Mouse (Mus musculus) E14TG2a.4 (cell line): ENCODE data around the gene Cdc42ep1.

Experiments
- H3K27me3 ChIP-seq: 2 replicates; pipeline ENCODE4 v1.6.1; 2014; ENCODE audit warnings: low read length, control low read depth; ENCODE audit not compliant: insufficient read depth
- H3K36me3 ChIP-seq: 2 replicates; pipeline ENCODE4 v1.6.1; 2014; ENCODE audit warnings: low read length, control low read depth; ENCODE audit not compliant: insufficient read depth
- H3K4me1 ChIP-seq: replicated peaks from 2 replicates; pipeline ENCODE4 v1.6.1; 2014; ENCODE audit warnings: low read depth, low read length, control low read depth
- H3K4me3 ChIP-seq: replicated peaks from 2 replicates; pipeline ENCODE4 v1.5.1; 2014; ENCODE audit warnings: mild to moderate bottlenecking, low read length
- H3K9me3 ChIP-seq: 2 replicates; pipeline ENCODE4 v1.6.1; 2014; ENCODE audit warnings: low read length, control low read depth
- CTCF ChIP-seq: conservative IDR thresholded peaks from 2 replicates; pipeline ENCODE4 v1.5.1; 2014; ENCODE audit warnings: low read length
- NANOG ChIP-seq: IDR thresholded peaks from 2 replicates; pipeline ENCODE4 v1.6.1; 2014; ENCODE audit warnings: borderline replicate concordance, low read length, mixed read lengths
- POU5F1 ChIP-seq: IDR thresholded peaks from 2 replicates; pipeline ENCODE4 v1.6.1; 2014; ENCODE audit warnings: low read length, borderline replicate concordance

Cdc42ep1 gene

DNA sequence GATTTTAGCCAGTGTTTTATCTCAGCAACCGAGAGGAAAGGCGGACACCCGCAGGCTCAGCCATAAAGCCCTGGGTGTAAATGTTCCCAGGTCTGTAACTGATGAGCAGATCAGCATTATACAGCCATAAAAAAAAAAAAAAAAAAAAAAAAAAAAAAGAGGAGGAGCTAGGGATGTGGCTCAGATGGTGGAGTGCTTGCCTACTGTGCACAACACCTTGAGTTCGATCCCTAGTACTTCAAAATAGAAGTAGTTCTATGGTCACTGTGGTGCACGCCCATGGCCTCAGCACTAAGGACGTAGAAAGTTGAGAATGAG, 26.4 kb upstream of the Cdc42ep1 start:
- H3K9me3 ChIP-seq = no peaks in the 10 kb centered on the region
- H3K36me3 ChIP-seq = no peaks in the 10 kb centered on the region
- H3K4me1 ChIP-seq = peaks cover 27% of the 10 kb centered on the region
- no peak for TF ChIP-seq POU5F1
- no peak for TF ChIP-seq CTCF
- TF ChIP-seq NANOG = no peak
- H3K4me3 ChIP-seq = no peak overlapping the region; the same call in 1 of the 2 replicates
- H3K27me3 ChIP-seq = peaks cover 14% of the 10 kb centered on the region

DNA sequence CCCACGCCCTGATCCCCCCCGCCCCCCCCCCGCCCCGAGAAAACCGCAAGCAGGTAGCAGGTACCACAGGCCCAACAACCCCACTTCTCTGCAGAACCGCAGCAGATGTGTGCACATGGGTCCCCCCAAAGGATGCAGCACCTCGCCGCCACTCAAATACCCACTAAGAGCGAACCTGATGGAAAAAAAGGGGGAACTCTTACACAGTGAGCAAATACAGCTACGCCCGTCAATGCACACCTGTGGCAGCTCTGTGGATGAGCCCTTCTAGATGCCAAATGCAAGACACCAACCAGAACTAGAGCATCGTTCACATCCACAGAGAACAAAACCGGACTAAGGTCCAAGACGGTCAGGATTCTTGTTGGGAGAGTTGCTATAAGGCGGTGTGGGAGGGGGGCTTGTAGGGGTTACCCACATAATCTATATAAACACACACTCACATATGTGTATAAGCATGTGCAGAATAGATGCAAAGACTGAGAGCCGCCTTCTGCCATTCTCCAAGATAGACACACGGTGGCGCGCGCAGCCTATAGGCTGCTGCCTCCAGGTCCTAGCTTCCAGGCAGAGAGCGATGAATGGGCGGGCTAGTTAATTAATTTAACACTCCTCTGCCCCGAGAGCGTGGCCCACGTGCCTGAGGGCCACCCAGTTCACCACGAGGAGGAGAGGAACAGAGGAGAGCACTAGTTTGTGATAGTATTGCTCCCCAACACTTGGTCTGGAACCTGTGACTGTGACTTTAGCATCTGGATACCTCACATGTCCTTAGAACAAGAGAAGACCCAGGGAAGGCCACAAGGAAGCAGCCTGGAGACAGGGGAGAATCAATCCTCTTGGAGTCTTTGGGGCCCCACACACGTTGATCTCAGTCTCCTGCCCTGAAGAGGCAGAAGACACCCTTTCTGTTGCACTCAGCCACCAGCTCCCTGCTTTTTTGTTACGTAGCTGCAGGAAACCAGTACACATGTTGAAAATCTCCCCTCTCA, 15.9 kb upstream of the Cdc42ep1 start:
- peaks cover 28% of the 10 kb centered on the region for H3K4me1 ChIP-seq
- TF ChIP-seq POU5F1 (no peak), CTCF (peak; percentile 56)

DNA sequence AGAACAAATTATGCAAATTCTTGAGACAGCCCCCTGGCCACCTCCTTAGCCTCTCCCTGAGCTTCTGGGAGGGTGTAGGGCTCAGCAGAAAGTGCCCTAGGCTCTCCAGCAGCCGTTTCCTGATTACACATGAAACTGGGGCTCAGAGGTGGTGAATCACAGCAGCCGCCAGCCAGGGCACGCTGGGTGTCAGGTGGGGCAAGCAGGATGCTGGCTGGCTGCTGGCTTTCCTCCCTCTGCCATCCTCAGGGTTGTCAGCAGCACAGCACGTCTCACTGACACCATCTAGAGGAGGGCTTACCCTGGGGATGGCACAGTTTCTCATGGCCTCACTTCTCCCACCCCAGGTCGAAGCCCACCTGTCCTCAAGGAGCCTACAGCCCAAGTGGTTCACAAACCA, 14.1 kb upstream of the Cdc42ep1 start:
- no peak overlapping the region for H3K4me3 ChIP-seq
- no peak for TF ChIP-seq NANOG
- no peak for TF ChIP-seq CTCF
- no peak for TF ChIP-seq POU5F1
- H3K36me3 ChIP-seq = no peaks in the 10 kb centered on the region

More for the DNA sequence above, 15.9 kb upstream of the Cdc42ep1 start:
- Histone ChIP-seq H3K4me3 (no peak overlapping the region), H3K27me3 (peaks cover 27% of the 10 kb centered on the region), H3K9me3 (no peaks in the 10 kb centered on the region), H3K36me3 (no peaks in the 10 kb centered on the region)

DNA sequence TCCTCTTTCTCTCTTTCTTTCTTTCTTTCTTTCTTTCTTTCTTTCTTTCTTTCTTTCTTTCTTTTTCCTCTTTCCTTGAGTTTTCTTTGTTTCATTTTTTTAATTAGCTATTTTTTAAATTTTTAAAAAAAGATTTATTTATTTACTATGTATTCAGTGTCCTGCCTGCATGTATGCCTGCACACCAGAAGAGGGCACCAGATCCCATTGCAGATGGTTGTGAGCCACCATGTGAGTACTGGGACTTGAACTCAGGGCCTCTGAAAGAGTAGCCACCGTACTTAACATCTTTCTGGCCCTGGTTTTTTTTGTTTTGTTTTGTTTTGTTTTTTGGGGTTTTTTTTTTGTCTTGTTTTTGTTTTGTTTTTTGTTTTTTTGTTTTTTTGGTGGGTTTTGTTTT, 12.8 kb upstream of the Cdc42ep1 start:
- no peaks in the 10 kb centered on the region for H3K9me3 ChIP-seq
- H3K4me3 ChIP-seq = no peak overlapping the region
- peaks cover 53% of the 10 kb centered on the region for H3K4me1 ChIP-seq
- H3K36me3 ChIP-seq = no peaks in the 10 kb centered on the region
- H3K27me3 ChIP-seq = peaks cover 33% of the 10 kb centered on the region
- TF ChIP-seq CTCF = peak; percentile 45
- TF ChIP-seq NANOG = no peak

More for the DNA sequence above, 14.1 kb upstream of the Cdc42ep1 start:
- H3K27me3 ChIP-seq = peaks cover 33% of the 10 kb centered on the region
- peaks cover 44% of the 10 kb centered on the region for H3K4me1 ChIP-seq
- no peaks in the 10 kb centered on the region for H3K9me3 ChIP-seq

DNA sequence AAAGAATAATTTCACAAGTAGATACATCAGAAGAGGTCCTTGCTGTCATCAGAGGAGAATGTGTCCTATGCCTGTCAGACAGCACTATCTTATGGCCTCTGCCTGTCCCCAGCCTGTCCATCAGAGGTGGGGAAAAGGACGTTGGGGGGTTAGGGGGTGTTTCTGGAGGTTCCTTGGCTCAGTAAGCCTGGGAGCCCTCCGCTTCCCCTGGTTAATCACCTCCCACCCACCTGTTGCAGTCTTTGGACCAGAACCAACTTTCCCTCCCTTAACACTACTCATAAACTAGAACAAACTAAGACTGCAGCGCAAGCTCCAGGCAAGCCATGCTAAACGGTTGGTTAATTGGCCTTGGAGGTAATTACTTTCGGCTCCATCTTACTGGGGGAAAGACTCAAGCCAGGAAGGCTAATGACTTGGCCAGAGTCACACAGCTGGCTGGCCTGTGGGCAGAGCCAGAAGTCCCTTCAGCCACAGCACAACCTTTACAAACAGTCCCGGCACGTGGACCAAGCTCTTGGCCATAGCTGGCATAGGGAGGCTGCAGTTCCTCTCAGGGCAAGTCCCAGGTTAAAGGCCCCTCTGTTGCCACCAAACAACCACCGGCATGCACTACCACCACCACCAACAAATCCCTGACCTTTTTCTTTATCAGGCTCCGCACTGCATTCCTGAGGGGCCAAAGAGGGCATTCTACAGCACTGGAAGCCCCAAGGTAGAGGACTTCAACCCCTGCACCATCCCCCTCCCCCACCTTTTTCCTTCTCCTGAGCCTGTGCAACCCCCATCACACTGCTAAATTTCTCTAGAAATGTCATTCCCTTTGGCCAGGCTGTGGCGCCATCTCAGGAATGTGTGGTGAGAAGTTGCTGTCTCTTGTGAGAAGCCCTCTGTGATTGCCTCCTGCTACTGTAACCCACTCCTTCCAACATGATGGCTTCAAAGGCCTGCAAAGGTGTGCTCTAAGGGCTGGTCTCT, 11.4 kb upstream of the Cdc42ep1 start:
- peaks cover 26% of the 10 kb centered on the region for H3K27me3 ChIP-seq
- H3K4me3 ChIP-seq = no peak overlapping the region
- H3K4me1 ChIP-seq = peaks cover 67% of the 10 kb centered on the region
- no peaks in the 10 kb centered on the region for H3K36me3 ChIP-seq
- no peak for TF ChIP-seq CTCF
- H3K9me3 ChIP-seq = no peaks in the 10 kb centered on the region

DNA sequence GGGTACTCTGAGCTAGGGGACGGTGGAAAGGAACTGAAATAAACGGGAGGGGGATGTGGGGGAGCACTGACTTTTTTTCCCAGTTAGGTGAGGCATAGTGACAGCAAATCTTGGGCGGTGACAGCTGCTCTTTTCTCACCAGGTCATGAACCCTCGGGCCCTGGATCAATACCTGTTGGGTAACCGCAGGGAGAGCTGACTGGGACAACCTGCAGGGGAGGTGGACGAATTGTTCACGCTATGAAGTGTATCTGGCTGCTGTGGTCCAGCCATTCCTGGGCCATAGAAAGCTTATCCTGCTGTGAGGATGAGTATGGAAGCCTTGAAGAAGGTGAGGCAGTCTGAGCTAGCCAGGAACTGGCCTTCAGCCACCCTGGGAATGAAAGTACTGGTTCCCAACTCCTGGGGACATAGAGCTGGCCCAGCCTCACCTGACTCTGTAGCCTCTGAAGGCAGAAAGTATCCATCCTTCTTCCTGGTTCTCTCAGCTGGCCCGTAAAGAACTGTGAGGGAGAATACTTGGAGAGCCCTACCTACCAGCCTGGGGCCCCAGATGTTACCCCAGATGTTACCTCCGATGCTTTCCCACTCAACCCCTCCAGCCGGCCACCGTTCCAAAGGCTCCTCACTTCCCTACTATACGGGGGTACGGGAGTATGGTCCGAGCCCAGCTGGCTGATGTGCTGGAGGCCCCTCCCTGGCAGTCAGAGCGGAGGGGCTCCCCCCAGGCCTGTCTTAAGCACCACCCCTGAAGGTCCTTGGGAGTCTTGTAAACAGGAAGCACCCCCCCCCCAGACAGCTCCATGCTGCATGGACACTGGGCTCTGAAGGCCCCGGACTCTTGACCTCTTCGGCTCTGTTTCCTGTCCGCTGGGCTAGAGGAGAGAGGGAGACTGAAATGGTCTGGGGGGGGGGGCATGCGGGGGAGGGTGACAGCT, 10.4 kb upstream of the Cdc42ep1 start:
- TF ChIP-seq NANOG (no peak), POU5F1 (no peak), CTCF (no peak)
- Histone ChIP-seq H3K4me3 (no peak overlapping the region), H3K27me3 (peaks cover 28% of the 10 kb centered on the region), H3K4me1 (peaks cover 69% of the 10 kb centered on the region), H3K36me3 (no peaks in the 10 kb centered on the region), H3K9me3 (no peaks in the 10 kb centered on the region)

DNA sequence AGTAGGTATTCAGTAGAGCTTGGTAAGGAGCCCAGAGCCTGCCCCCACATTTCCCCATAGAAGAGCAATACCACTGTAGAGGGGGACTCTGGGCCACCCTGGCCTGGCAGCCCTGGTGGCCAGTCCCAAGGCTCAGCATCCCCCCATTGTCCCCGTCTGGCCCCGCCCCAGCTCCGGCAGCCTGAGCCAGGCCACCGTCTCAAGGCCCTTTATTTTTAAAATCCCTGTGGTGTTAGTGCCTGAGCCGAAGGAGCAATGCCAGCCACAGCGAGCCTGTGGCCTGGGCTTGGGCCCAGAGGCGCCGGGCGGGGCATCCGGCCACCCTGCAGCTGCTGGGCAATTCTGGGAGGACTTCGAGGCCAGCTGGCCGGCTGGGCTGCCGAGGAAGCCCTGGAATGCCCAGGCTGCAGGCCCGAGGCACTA, 9.7 kb upstream of the Cdc42ep1 start:
- no peak for TF ChIP-seq CTCF
- TF ChIP-seq POU5F1 = no peak
- TF ChIP-seq NANOG = no peak
- H3K4me1 ChIP-seq = peaks cover 62% of the 10 kb centered on the region
- H3K36me3 ChIP-seq = no peaks in the 10 kb centered on the region
- H3K4me3 ChIP-seq = 0 out of 2 replicates have a peak overlapping the region, but pooled peaks have one; percentile 26
- H3K27me3 ChIP-seq = peaks cover 20% of the 10 kb centered on the region
- no peaks in the 10 kb centered on the region for H3K9me3 ChIP-seq

DNA sequence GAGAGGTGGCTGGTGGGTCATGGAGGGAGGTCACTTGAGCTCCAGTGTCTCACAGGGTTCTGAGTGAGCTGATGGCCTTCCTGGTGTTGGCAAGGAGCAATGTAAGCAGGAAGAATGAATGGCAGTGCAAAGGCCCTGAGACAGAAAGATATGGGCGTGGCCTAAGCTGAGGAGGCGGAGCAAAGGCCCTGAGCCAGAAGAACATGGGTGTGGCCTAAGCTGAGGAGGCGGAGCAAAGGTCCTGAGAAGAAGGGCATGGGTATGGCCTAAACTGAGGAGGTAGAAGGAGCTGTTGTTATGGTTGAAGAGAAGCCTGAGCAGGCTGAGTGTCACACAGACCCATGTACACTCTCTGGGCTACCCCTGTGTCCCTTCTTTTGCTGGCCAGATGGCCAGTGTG, 8.8 kb upstream of the Cdc42ep1 start:
- Histone ChIP-seq H3K4me1 (peaks cover 53% of the 10 kb centered on the region), H3K9me3 (no peaks in the 10 kb centered on the region), H3K36me3 (no peaks in the 10 kb centered on the region), H3K4me3 (no peak overlapping the region), H3K27me3 (peaks cover 13% of the 10 kb centered on the region)
- TF ChIP-seq NANOG (no peak), CTCF (no peak), POU5F1 (no peak)
